Mouse (Mus musculus) intestine, embryonic 14.5 days (tissue): ENCODE measurements at regions not wholly inside any gene's neighbourhood (a gene's known extent, or its start where the extent isn't known, plus 50 kb on each side); places are given as distances from the start of the nearest gene placed in this dataset.
"Not testable (repeated sequence)": the region's sequence is repeated elsewhere in the genome, so short reads cannot be mapped to it uniquely, and the experiment has no call there.

ENCODE experiments used
- ATAC-seq: fragments of 200-750 bp; cut with Nextera tagmentation; replicated peaks from 2 replicates; pipeline ENCODE4 v1.8.0; 2017; ENCODE audit warnings: low read depth, moderate number of reproducible peaks, moderate TSS enrichment, moderate library complexity; ENCODE audit not compliant: low FRiP score, low TSS enrichment
- DNase-seq: peaks from one replicate; pipeline ENCODE4 v3.0.0-alpha.2; 2018; ENCODE audit warnings: low spot score
- H3K27ac ChIP-seq: fragments of 300-500 bp; sonication (generic); 2 replicates; pipeline ENCODE4 v1.5.1; 2014; ENCODE audit warnings: low read depth, mild to moderate bottlenecking, control low read depth
- H3K27me3 ChIP-seq: fragments of 300-500 bp; sonication (generic); replicated peaks from 2 replicates; pipeline ENCODE4 v1.6.1; 2014; ENCODE audit warnings: low read length, control low read depth; ENCODE audit not compliant: control insufficient read depth, insufficient read depth
- H3K36me3 ChIP-seq: fragments of 300-500 bp; sonication (generic); 2 replicates; pipeline ENCODE4 v1.6.1; 2014; ENCODE audit warnings: low read length, control low read depth; ENCODE audit not compliant: control insufficient read depth, insufficient read depth
- H3K4me1 ChIP-seq: fragments of 300-500 bp; sonication (generic); replicated peaks from 2 replicates; pipeline ENCODE4 v1.6.1; 2014; ENCODE audit warnings: low read length, control low read depth, mixed read lengths; ENCODE audit not compliant: control insufficient read depth, insufficient read depth
- H3K4me2 ChIP-seq: fragments of 300-500 bp; sonication (generic); 2 replicates; pipeline ENCODE4 v1.6.1; 2014; ENCODE audit warnings: low read length
- H3K4me3 ChIP-seq: fragments of 300-500 bp; sonication (generic); 2 replicates; pipeline ENCODE4 v1.5.1; 2014; ENCODE audit warnings: low read depth, low read length, control low read depth, mixed read lengths
- H3K9ac ChIP-seq: fragments of 300-500 bp; sonication (generic); 2 replicates; pipeline ENCODE4 v1.6.1; 2014; ENCODE audit warnings: mild to moderate bottlenecking, low read length
- H3K9me3 ChIP-seq: fragments of 300-500 bp; sonication (generic); 2 replicates; pipeline ENCODE4 v1.6.1; 2016; ENCODE audit warnings: low read length, control low read depth; ENCODE audit not compliant: control insufficient read depth
- WGBS: fragments of 180-500 bp; shearing (Covaris S2); extraction: QIAGEN DNeasy Blood & Tissue Kit; methylation state at CpG from one replicate; pipeline ENCODE4 v1.1.7; 2014; 5-methylcytosine and 5-hydroxymethylcytosine counted together

GRCm38 (mm10) chr14:44926368-44927203 is 61.4 kb upstream of the Ptger2 start:
- H3K27ac ChIP-seq, H3K4me2 ChIP-seq, H3K36me3 ChIP-seq, H3K4me1 ChIP-seq, H3K9me3 ChIP-seq, DNase-seq, H3K27me3 ChIP-seq, H3K9ac ChIP-seq, H3K4me3 ChIP-seq: not testable (repeated sequence)
- ATAC-seq, result peak; percentile 64; the same call in 1 of the 2 replicates
- 62% methylated on average over 3 of the region's 3 CpGs for WGBS

GRCm38 (mm10) chr14:44921786-44922185 is 62.6 kb upstream of the Ptgdr start:
- DNase-seq, H3K9ac ChIP-seq, H3K27ac ChIP-seq, H3K36me3 ChIP-seq, H3K4me2 ChIP-seq, H3K27me3 ChIP-seq, H3K4me1 ChIP-seq, H3K9me3 ChIP-seq, ATAC-seq, H3K4me3 ChIP-seq: not testable (repeated sequence)

- H3K4me3 ChIP-seq, result no peak overlapping the region
- no peak overlapping the region for H3K4me2 ChIP-seq
- H3K4me1 ChIP-seq, result no peaks in the 10 kb centered on the region
- no peak overlapping the region for H3K9ac ChIP-seq
- no peak for ATAC-seq
- 83% methylated on average over 3 of the region's 3 CpGs for WGBS
- DNase-seq, result no peak
- H3K27me3 ChIP-seq, result no peaks in the 10 kb centered on the region
- no peaks in the 10 kb centered on the region for H3K36me3 ChIP-seq
- H3K27ac ChIP-seq, result no peak overlapping the region
- H3K9me3 ChIP-seq, result no peaks in the 10 kb centered on the region
Observed at GRCm38 (mm10) chr14:44919389-44919788, 60.2 kb upstream of the Ptgdr start.

GRCm38 (mm10) chr14:44915627-44916026 is 56.5 kb upstream of the Ptgdr start:
- ATAC-seq (no peak), DNase-seq (no peak)
- Histone ChIP-seq H3K4me2 (no peak overlapping the region), H3K4me3 (no peak overlapping the region), H3K27ac (no peak overlapping the region), H3K36me3 (no peaks in the 10 kb centered on the region), H3K9ac (no peak overlapping the region), H3K4me1 (no peaks in the 10 kb centered on the region), H3K9me3 (no peaks in the 10 kb centered on the region), H3K27me3 (no peaks in the 10 kb centered on the region)
- 70% methylated on average over 2 of the region's 2 CpGs for WGBS

- Histone ChIP-seq H3K27me3 (no peaks in the 10 kb centered on the region), H3K27ac (no peak overlapping the region), H3K9ac (no peak overlapping the region), H3K4me3 (no peak overlapping the region), H3K36me3 (no peaks in the 10 kb centered on the region), H3K9me3 (no peaks in the 10 kb centered on the region), H3K4me1 (no peaks in the 10 kb centered on the region), H3K4me2 (no peak overlapping the region)
- ATAC-seq (peak; percentile 55; the same call in 1 of the 2 replicates), DNase-seq (no peak)
Observed at GRCm38 (mm10) chr14:44912740-44913139, 53.6 kb upstream of the Ptgdr start.
